Mouse (Mus musculus) MEL (cell line): ENCODE data around the gene Agap2. TPM values are rescaled to one million over a fixed set of nuclear protein-coding genes. Genes with fewer than 3 reads are reported as not detected.

Experiments used
- DNase-seq: peaks from one replicate; pipeline ENCODE4 v3.0.0; 2011; ENCODE audit warnings: low read depth, low spot score
- H3K27ac ChIP-seq: 2 replicates; pipeline ENCODE4 v1.5.1; 2012; ENCODE audit warnings: low read depth, mild to moderate bottlenecking, control low read depth, low read length, moderate library complexity; ENCODE audit not compliant: control insufficient read depth
- H3K27me3 ChIP-seq, 2 experiments: fragments of 150-350 bp in 1 of 2; sonication (generic) in 1 of 2; 2 replicates each; pipeline ENCODE4 v1.6.1; 2012; ENCODE audit warnings: low read length in 2 of 2, mild to moderate bottlenecking in 2 of 2, improper control_type of control experiment in 1 of 2, moderate library complexity in 1 of 2; ENCODE audit not compliant: insufficient read depth in 2 of 2, control insufficient read depth in 1 of 2
- H3K36me3 ChIP-seq, 2 experiments: 2 replicates each; pipeline ENCODE4 v1.6.1; 2012 to 2014; ENCODE audit warnings: low read length in 2 of 2, improper control_type of control experiment in 1 of 2, inconsistent platforms in 1 of 2, mild to moderate bottlenecking in 1 of 2; ENCODE audit not compliant: insufficient read depth in 2 of 2, control insufficient read depth in 1 of 2
- H3K4me1 ChIP-seq, 2 experiments: fragments of 150-350 bp in 1 of 2; sonication (generic) in 1 of 2; 2 replicates each; pipeline ENCODE4 v1.6.1; 2012; ENCODE audit warnings: low read length in 2 of 2, improper control_type of control experiment in 1 of 2, mild to moderate bottlenecking in 1 of 2; ENCODE audit not compliant: insufficient read depth in 2 of 2, control insufficient read depth in 1 of 2
- H3K4me3 ChIP-seq, 2 experiments: fragments of 150-350 bp in 1 of 2; sonication (generic) in 1 of 2; 2 replicates each; pipeline ENCODE4 v1.5.1; 2012; ENCODE audit warnings: low read depth in 2 of 2, low read length in 2 of 2, mild to moderate bottlenecking in 2 of 2, moderate library complexity in 2 of 2, control low read depth in 1 of 2, improper control_type of control experiment in 1 of 2; ENCODE audit not compliant: control insufficient read depth in 1 of 2, insufficient read depth in 1 of 2
- H3K79me2 ChIP-seq: 2 replicates; pipeline ENCODE4 v1.6.1; 2012; ENCODE audit warnings: mild to moderate bottlenecking, low read length, moderate library complexity; ENCODE audit not compliant: control insufficient read depth, poor library complexity, insufficient read depth
- H3K9ac ChIP-seq: 2 replicates; pipeline ENCODE4 v1.6.1; 2012; ENCODE audit warnings: low read depth, mild to moderate bottlenecking, control low read depth, low read length, moderate library complexity; ENCODE audit not compliant: control insufficient read depth, poor library complexity, severe bottlenecking
- H3K9me3 ChIP-seq: fragments of 150-350 bp; sonication (generic); replicated peaks from 2 replicates; pipeline ENCODE4 v1.6.1; 2012; ENCODE audit warnings: mild to moderate bottlenecking, low read length, improper control_type of control experiment, moderate library complexity; ENCODE audit not compliant: insufficient read depth
- BHLHE40 ChIP-seq: IDR thresholded peaks from 2 replicates; pipeline ENCODE4 v1.6.1; 2012; ENCODE audit warnings: low read depth, mild to moderate bottlenecking, inconsistent platforms, low read length, improper control_type of control experiment, borderline replicate concordance
- CHD2 ChIP-seq: IDR thresholded peaks from 2 replicates; pipeline ENCODE4 v1.6.1; 2011; ENCODE audit warnings: low read length, improper control_type of control experiment
- ELF1 ChIP-seq: IDR thresholded peaks from 2 replicates; pipeline ENCODE4 v1.6.1; 2014; ENCODE audit warnings: low read depth, mild to moderate bottlenecking, inconsistent platforms, low read length, improper control_type of control experiment, moderate library complexity
- EP300 ChIP-seq, 2 experiments: IDR thresholded peaks; 2 replicates each; pipeline ENCODE4 v1.6.1; 2011; ENCODE audit warnings: improper control_type of control experiment in 2 of 2, low read length in 2 of 2, low read depth in 1 of 2, mild to moderate bottlenecking in 1 of 2
- GATA1 ChIP-seq: IDR thresholded peaks from 2 replicates; pipeline ENCODE4 v1.6.1; 2011; ENCODE audit warnings: low read depth, low read length, improper control_type of control experiment
- JUND ChIP-seq: IDR thresholded peaks from 2 replicates; pipeline ENCODE4 v1.6.1; 2011; ENCODE audit warnings: low read depth, mild to moderate bottlenecking, improper control_type of control experiment, low read length
- MAFK ChIP-seq: IDR thresholded peaks from 2 replicates; pipeline ENCODE4 v1.6.1; 2011; ENCODE audit warnings: low read depth, mild to moderate bottlenecking, low read length, improper control_type of control experiment, borderline replicate concordance
- MAZ ChIP-seq: IDR thresholded peaks from 2 replicates; pipeline ENCODE4 v1.6.1; 2012; ENCODE audit warnings: low read depth, mild to moderate bottlenecking, inconsistent platforms, low read length, improper control_type of control experiment
- MEF2A ChIP-seq: IDR thresholded peaks from 2 replicates; pipeline ENCODE4 v1.6.1; 2014; ENCODE audit warnings: low read depth, mild to moderate bottlenecking, inconsistent platforms, low read length, improper control_type of control experiment; ENCODE audit not compliant: poor library complexity, insufficient replicate concordance, severe bottlenecking; ENCODE audit errors: extremely low read depth
- MXI1 ChIP-seq: IDR thresholded peaks from 2 replicates; pipeline ENCODE4 v1.6.1; 2011; ENCODE audit warnings: mild to moderate bottlenecking, low read depth, low read length, improper control_type of control experiment
- MYB ChIP-seq: IDR thresholded peaks from 2 replicates; pipeline ENCODE4 v1.6.1; 2011; ENCODE audit warnings: mild to moderate bottlenecking, low read depth, low read length, improper control_type of control experiment
- MYC ChIP-seq: IDR thresholded peaks from 2 replicates; pipeline ENCODE4 v1.6.1; 2011; ENCODE audit warnings: low read depth, mild to moderate bottlenecking, low read length, improper control_type of control experiment, moderate library complexity
- NELFE ChIP-seq: IDR thresholded peaks from 2 replicates; pipeline ENCODE4 v1.6.1; 2011; ENCODE audit warnings: low read depth, low read length, improper control_type of control experiment
- NRF1 ChIP-seq: IDR thresholded peaks from 2 replicates; pipeline ENCODE4 v1.6.1; 2014; ENCODE audit warnings: low read depth, mild to moderate bottlenecking, inconsistent platforms, low read length, improper control_type of control experiment, moderate library complexity; ENCODE audit not compliant: poor library complexity, insufficient read depth, severe bottlenecking
- POLR2A ChIP-seq, 2 experiments: IDR thresholded peaks; 2 replicates each; pipeline ENCODE4 v1.6.1; 2011 to 2012; ENCODE audit warnings: low read length in 2 of 2, mild to moderate bottlenecking in 2 of 2, control low read depth in 1 of 2, improper control_type of control experiment in 1 of 2, low read depth in 1 of 2, moderate library complexity in 1 of 2; ENCODE audit not compliant: control insufficient read depth in 1 of 2, insufficient read depth in 1 of 2, poor library complexity in 1 of 2
- POLR2AphosphoS2 ChIP-seq: IDR thresholded peaks from 2 replicates; pipeline ENCODE4 v1.6.1; 2011; ENCODE audit warnings: low read length, improper control_type of control experiment
- RCOR1 ChIP-seq: IDR thresholded peaks from 2 replicates; pipeline ENCODE4 v1.6.1; 2012; ENCODE audit warnings: low read depth, mild to moderate bottlenecking, inconsistent platforms, low read length, improper control_type of control experiment
- TAL1 ChIP-seq: IDR thresholded peaks from 2 replicates; pipeline ENCODE4 v1.6.1; 2012; ENCODE audit warnings: mild to moderate bottlenecking, inconsistent platforms, low read length, moderate library complexity, mixed read lengths
- TBP ChIP-seq: IDR thresholded peaks from 2 replicates; pipeline ENCODE4 v1.8.0; 2011; ENCODE audit warnings: low read depth, low read length, improper control_type of control experiment
- TCF12 ChIP-seq: IDR thresholded peaks from 2 replicates; pipeline ENCODE4 v1.6.1; 2014; ENCODE audit warnings: low read depth, mild to moderate bottlenecking, inconsistent platforms, low read length, improper control_type of control experiment, moderate library complexity
- USF1 ChIP-seq: IDR thresholded peaks from 2 replicates; pipeline ENCODE4 v1.6.1; 2014; ENCODE audit warnings: low read depth, mild to moderate bottlenecking, inconsistent platforms, low read length, improper control_type of control experiment, moderate library complexity
- ZC3H11A ChIP-seq: IDR thresholded peaks from 2 replicates; pipeline ENCODE4 v1.6.1; 2012; ENCODE audit warnings: low read depth, mild to moderate bottlenecking, inconsistent platforms, low read length, improper control_type of control experiment
- ZNF384 ChIP-seq: IDR thresholded peaks from 2 replicates; pipeline ENCODE4 v1.6.1; 2012; ENCODE audit warnings: low read depth, mild to moderate bottlenecking, inconsistent platforms, low read length, improper control_type of control experiment
- polyA plus RNA-seq, 2 experiments: library from polyadenylated mRNA; stranded (reverse) in 1 of 2; unstranded in 1 of 2; fragments of >175 nt in 1 of 2; fragments of >200 nt in 1 of 2; gene quantifications; 2 replicates each; pipeline versions ENCODE4 v1.2.1 to v1.2.4; 2012; ENCODE audit warnings: low replicate concordance in 2 of 2, low read depth in 1 of 2; ENCODE audit not compliant: insufficient read length in 2 of 2, insufficient read depth in 1 of 2, missing spikeins in 1 of 2
- total RNA-seq: library from RNA; depleted of rRNA; stranded (reverse); fragments of 300-350 nt; gene quantifications from 2 replicates; pipeline ENCODE4 v1.2.3, GENCODE M21; 2012

The Agap2 gene
- total and polyA plus RNA-seq, 3 experiments = 0.04 to 0.46 TPM; not detected in 1

GRCm38 (mm10) chr10:127100414-127100813 lies 25.3 kb downstream of the Agap2 start (continued):
- TF ChIP-seq ELF1 (no peak), ZC3H11A (no peak), EP300 (IDR thresholded peaks at IDR 0.05; ENCODE audit: low read depth in 1 of 2, low read length in 2 of 2) (peak; percentile 24 to 52; a peak in 2 of 4 replicates), TCF12 (peak; percentile 60), ZNF384 (no peak), MEF2A (no peak), RCOR1 (no peak)

DNA sequence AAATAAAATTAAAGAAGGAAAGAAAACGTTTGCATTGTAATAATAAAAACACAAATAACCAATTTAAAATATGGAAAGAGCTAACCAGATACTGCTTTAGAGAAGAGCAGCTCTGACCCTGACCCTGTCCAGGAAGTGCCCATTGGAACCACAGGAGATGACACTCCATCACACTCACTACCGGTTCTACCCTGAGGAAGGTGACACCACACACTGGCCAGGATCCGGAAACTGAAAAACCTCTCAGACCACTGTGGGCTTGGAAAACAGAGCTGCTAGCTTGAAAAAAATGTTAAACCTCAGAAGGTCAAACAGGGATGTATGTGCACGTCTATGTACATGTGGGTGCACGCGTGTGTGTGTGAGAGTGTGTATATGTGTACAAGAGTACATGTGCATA lies 26.1 kb downstream of the Agap2 start:
- no peak overlapping the region for H3K9ac ChIP-seq
- no peaks in the 10 kb centered on the region for H3K27me3 ChIP-seq
- no peak overlapping the region for H3K27ac ChIP-seq
- no peak for TF ChIP-seq JUND
- TF ChIP-seq TAL1 = no peak
- TF ChIP-seq MYB = no peak
- no peak for TF ChIP-seq MAFK
- no peak for TF ChIP-seq USF1
- no peak for TF ChIP-seq POLR2AphosphoS2
- TF ChIP-seq GATA1 = no peak
- TF ChIP-seq, all 39 proteins: peak for 0
- DNase-seq = no peak
- Histone ChIP-seq H3K79me2 (no peaks in the 10 kb centered on the region), H3K4me3 (no peak overlapping the region), H3K4me1 (peaks cover 2 to 20% of the 10 kb centered on the region in 2 experiments), H3K9me3 (no peaks in the 10 kb centered on the region), H3K36me3 (peaks cover 2 to 7% of the 10 kb centered on the region in 2 experiments; a peak in 2 of 4 replicates)

- Histone ChIP-seq H3K36me3 (peaks cover 2 to 18% of the 10 kb centered on the region in 2 experiments), H3K79me2 (no peaks in the 10 kb centered on the region), H3K27ac (no peak overlapping the region), H3K27me3 (no peaks in the 10 kb centered on the region), H3K4me1 (peaks cover 6 to 30% of the 10 kb centered on the region in 2 experiments), H3K9ac (no peak overlapping the region), H3K4me3 (no peak overlapping the region), H3K9me3 (no peaks in the 10 kb centered on the region)
- TF ChIP-seq NELFE (no peak), MAFK (no peak), ZNF384 (no peak), JUND (no peak), MEF2A (no peak), NRF1 (no peak), BHLHE40 (no peak), POLR2A (IDR thresholded peaks at IDR 0.05; ENCODE audit: control insufficient read depth in 1 of 2, insufficient read depth in 1 of 2, low read depth in 1 of 2, low read length in 2 of 2, poor library complexity in 1 of 2) (no peak), POLR2AphosphoS2 (no peak), MAZ (no peak), ELF1 (no peak), MYC (no peak), MXI1 (no peak), CHD2 (no peak), TBP (no peak), ZC3H11A (no peak), USF1 (no peak), TCF12 (no peak)
- peak; percentile 32 for DNase-seq
Measured at GRCm38 (mm10) chr10:127103631-127104030, 28.5 kb downstream of the Agap2 start.
